16 mouse cellular contexts compared by ENCODE assay signal in genomic region chr10:86079921-86080320, GRCm38 (mm10). TPM values are rescaled to one million over a fixed set of nuclear protein-coding genes. Genes with fewer than 3 reads are reported as not detected.
DNase-seq lines count a peak whose midpoint lies in the region; ATAC-seq and TF ChIP-seq lines count a peak whose summit lies in the region.
"Had no signal": no experiment of that assay in that cellular context is flagged by ENCODE, and none has a peak within 500 bp of the region (broad histone marks: within the 10 kb centered on the region; RNA-seq: fewer than 3 reads in every experiment).

No protein-coding gene starts in this region.

- 84% methylated on average over 9 of the region's 9 CpGs for WGBS in embryonic facial prominence, embryonic 13.5 days
- 88% methylated on average over 9 of the region's 9 CpGs for WGBS in embryonic facial prominence, embryonic 10.5 days
- 72% methylated on average over 9 of the region's 9 CpGs for WGBS in lung, postnatal 0 days
- WGBS in lung, adult 2 months, result 82% methylated on average over 9 of the region's 9 CpGs

- no peak overlapping the region for H3K4me3 ChIP-seq in embryonic facial prominence, embryonic 13.5 days
- no peak overlapping the region for H3K4me3 ChIP-seq in embryonic facial prominence, embryonic 10.5 days
- H3K4me3 ChIP-seq in lung, postnatal 0 days (ENCODE audit: low read depth, low read length), result no peak overlapping the region
- no peak overlapping the region for H3K4me3 ChIP-seq in lung, adult 2 months (replicated peaks; ENCODE audit: extremely low read depth, low read depth, low read length)
- no peak overlapping the region for H3K4me3 ChIP-seq in G1E (ENCODE audit: low read depth, low read length)
- H3K4me3 ChIP-seq: forebrain, embryonic 10.5 days; midbrain, embryonic 12.5 days; myocyte had no signal

- H3K4me1 ChIP-seq in embryonic facial prominence, embryonic 13.5 days, result no peaks in the 10 kb centered on the region
- H3K4me1 ChIP-seq in embryonic facial prominence, embryonic 10.5 days, result no peaks in the 10 kb centered on the region
- no peaks in the 10 kb centered on the region for H3K4me1 ChIP-seq in lung, postnatal 0 days (ENCODE audit: insufficient read depth, low read depth, low read length)
- no peaks in the 10 kb centered on the region for H3K4me1 ChIP-seq in lung, adult 2 months (ENCODE audit: control insufficient read depth, insufficient read depth, low read length)
- H3K4me1 ChIP-seq in G1E (ENCODE audit: insufficient read depth, low read depth, low read length), result no peaks in the 10 kb centered on the region
- H3K4me1 ChIP-seq: forebrain, embryonic 10.5 days; midbrain, embryonic 12.5 days had no signal

- no peak overlapping the region for H3K9ac ChIP-seq in embryonic facial prominence, embryonic 13.5 days
- H3K9ac ChIP-seq in lung, postnatal 0 days (replicated peaks; ENCODE audit: low read depth), result no peak overlapping the region
- H3K9ac ChIP-seq: midbrain, embryonic 12.5 days had no signal

- H3K27me3 ChIP-seq in embryonic facial prominence, embryonic 13.5 days, result no peaks in the 10 kb centered on the region
- H3K27me3 ChIP-seq in embryonic facial prominence, embryonic 10.5 days (replicated peaks; ENCODE audit: low read depth, poor library complexity, severe bottlenecking), result no peaks in the 10 kb centered on the region
- H3K27me3 ChIP-seq in lung, postnatal 0 days (replicated peaks; ENCODE audit: insufficient read depth, low read length), result no peaks in the 10 kb centered on the region
- H3K27me3 ChIP-seq in G1E (ENCODE audit: insufficient read depth, low read length), result peaks cover 9% of the 10 kb centered on the region
- H3K27me3 ChIP-seq: midbrain, embryonic 12.5 days had no signal

- no peak for DNase-seq in embryonic facial prominence, embryonic 10.5 days (ENCODE audit: low spot score)
- peak; percentile 24 for DNase-seq in lung, postnatal 0 days (ENCODE audit: low spot score)
- no peak for DNase-seq in lung, adult 2 months
- no peak for DNase-seq in G1E (ENCODE audit: low spot score)
- no peak for DNase-seq in urinary bladder, adult 18-20 months (ENCODE audit: low spot score in 2 of 2)
- DNase-seq in left cerebral cortex, postnatal 14 days (ENCODE audit: low spot score in 2 of 2), result no peak
- DNase-seq: adrenal gland, postnatal 14 days; cerebellum, adult 11-12 months; gastrocnemius, postnatal 10 days; lung, postnatal 10 days; spleen, adult 18-20 months had no signal

- H3K27ac ChIP-seq in embryonic facial prominence, embryonic 13.5 days, result no peak overlapping the region
- H3K27ac ChIP-seq in embryonic facial prominence, embryonic 10.5 days (replicated peaks), result no peak overlapping the region
- no peak overlapping the region for H3K27ac ChIP-seq in lung, postnatal 0 days (ENCODE audit: low read length)
- H3K27ac ChIP-seq: forebrain, embryonic 10.5 days; midbrain, embryonic 12.5 days had no signal

- no peak for TF ChIP-seq EP300 in lung, postnatal 0 days (IDR thresholded peaks at IDR 0.05)

- TF ChIP-seq POLR2A in lung, adult 2 months (IDR thresholded peaks at IDR 0.05; ENCODE audit: borderline replicate concordance, extremely low read depth, low read depth, low read length), result no peak

- no peaks in the 10 kb centered on the region for H3K36me3 ChIP-seq in embryonic facial prominence, embryonic 13.5 days
- no peaks in the 10 kb centered on the region for H3K36me3 ChIP-seq in embryonic facial prominence, embryonic 10.5 days (replicated peaks)
- H3K36me3 ChIP-seq in lung, postnatal 0 days (ENCODE audit: insufficient read depth, low read length), result no peaks in the 10 kb centered on the region
- no peaks in the 10 kb centered on the region for H3K36me3 ChIP-seq in G1E (replicated peaks)
- H3K36me3 ChIP-seq: forebrain, embryonic 10.5 days; midbrain, embryonic 12.5 days had no signal

- TF ChIP-seq CTCF in lung, postnatal 0 days (IDR thresholded peaks at IDR 0.05), result no peak
- TF ChIP-seq CTCF in lung, adult 2 months (IDR thresholded peaks at IDR 0.05; ENCODE audit: insufficient read depth, low read length), result no peak
- no peak for TF ChIP-seq CTCF in G1E (IDR thresholded peaks at IDR 0.05; ENCODE audit: low read depth, low read length)

- intact Hi-C loops in left cerebral cortex, postnatal 14 days (cut with DNase I), result no loop called here

- ATAC-seq in embryonic facial prominence, embryonic 13.5 days (ENCODE audit: insufficient number of reproducible peaks, insufficient read depth, low FRiP score, low TSS enrichment, low read depth), result peak; percentile 48; the same call in 1 of the 2 replicates
- ATAC-seq in lung, postnatal 0 days, result no peak
- ATAC-seq in G1E (ENCODE audit: extremely low read depth, insufficient number of reproducible peaks, low FRiP score, poor library complexity, severe bottlenecking), result peak; percentile 40; the same call in 1 of the 2 replicates
- peak; percentile 15; the same call in 1 of the 2 replicates for ATAC-seq in megakaryocyte, adult 5-6 weeks (ENCODE audit: poor library complexity, severe bottlenecking)

- H3K9me3 ChIP-seq in embryonic facial prominence, embryonic 13.5 days, result no peaks in the 10 kb centered on the region
- no peaks in the 10 kb centered on the region for H3K9me3 ChIP-seq in embryonic facial prominence, embryonic 10.5 days
- H3K9me3 ChIP-seq in lung, postnatal 0 days (ENCODE audit: low read length), result no peaks in the 10 kb centered on the region
- H3K9me3 ChIP-seq in G1E (replicated peaks), result no peaks in the 10 kb centered on the region
- H3K9me3 ChIP-seq: forebrain, embryonic 10.5 days; midbrain, embryonic 12.5 days had no signal

- no peak overlapping the region for H3K4me2 ChIP-seq in embryonic facial prominence, embryonic 13.5 days
- H3K4me2 ChIP-seq in lung, postnatal 0 days (replicated peaks; ENCODE audit: low read depth, low read length), result no peak overlapping the region
- H3K4me2 ChIP-seq: midbrain, embryonic 12.5 days had no signal

RNA-seq across cellular contexts. Expression of gene Fbxo7, which starts 58.1 kb away (rescaled TPM):
- polyA plus RNA-seq in embryonic facial prominence, embryonic 13.5 days (2015; fragmentation: Nextera tagmentation; extraction: Ambion mirVana), result 25.4 and 29.2 TPM in 2 replicates
- 17.8 and 19.2 TPM in 2 replicates for polyA plus RNA-seq in embryonic facial prominence, embryonic 10.5 days (2016; fragmentation: Nextera tagmentation; extraction: Ambion mirVana)
- polyA plus RNA-seq in lung, postnatal 0 days (2015; fragmentation: Nextera tagmentation; extraction: Ambion mirVana), result 20.2 and 22.3 TPM in 2 replicates
- 16.6 and 23.9 TPM in 2 replicates for polyA plus RNA-seq in lung, adult 2 months (2012; rRNA removed)
- total RNA-seq in G1E (2014; fragmentation: Nextera tagmentation) (45.3 and 65.0 TPM in 2 replicates), G1E (2017) (44.6 and 53.3 TPM in 2 replicates)
- 16.9 and 20.8 TPM in 2 replicates for polyA plus RNA-seq in G1E (2012)
- total RNA-seq in megakaryocyte, adult 5-6 weeks (2015), result 17.5 and 18.8 TPM in 2 replicates
- total RNA-seq in megakaryocyte, adult 5-6 weeks (2017), result 11.1 and 12.0 TPM in 2 replicates
- 10 to 100 TPM; 23.4 to 25.7 TPM for total RNA-seq in left cerebral cortex, postnatal 14 days (2021)
